Mouse (Mus musculus) ZHBTc4 (cell line): ENCODE measurements around the gene Gm49388.

Source experiments
- DNase-seq: peaks from one replicate; pipeline ENCODE4 v3.0.0-alpha.2; 2011; ENCODE audit warnings: low read depth, low spot score

Gm49388 gene

GRCm38 (mm10) chr7:127785308-127785707 is at the start of gene Gm49388:
Gene Gm49388, plus strand, starts transcription at chr7:127785608.
- DNase-seq: no peak

GRCm38 (mm10) chr7:127744366-127745045 is 40.9 kb upstream of the Gm49388 start, which contains the start of gene Fbxl19:
Gene Fbxl19, plus strand, starts transcription at chr7:127744543.
- peak; percentile 84 for DNase-seq

- peak; percentile 98 for DNase-seq
These were observed 40.2 kb upstream of the Gm49388 start for GRCm38 (mm10) chr7:127745251-127745651.

GRCm38 (mm10) chr7:127745652-127746493 is 39.5 kb upstream of the Gm49388 start:
- peak; percentile 98 for DNase-seq

- DNase-seq: peak; percentile 94
These were observed 38.6 kb upstream of the Gm49388 start for GRCm38 (mm10) chr7:127746494-127747491.

GRCm38 (mm10) chr7:127747559-127748234 is 37.7 kb upstream of the Gm49388 start:
- peak; percentile 53 for DNase-seq

- DNase-seq: no peak
These were observed 37.2 kb upstream of the Gm49388 start for GRCm38 (mm10) chr7:127748235-127748560.

- DNase-seq: peak; percentile 95
These were observed 35.0 kb upstream of the Gm49388 start for GRCm38 (mm10) chr7:127750131-127751127.

- no peak for DNase-seq
These were observed 33.8 kb upstream of the Gm49388 start for GRCm38 (mm10) chr7:127751619-127752018.

- DNase-seq: no peak
These were observed 33.3 kb upstream of the Gm49388 start for GRCm38 (mm10) chr7:127752069-127752468.

GRCm38 (mm10) chr7:127753158-127753557 is 32.2 kb upstream of the Gm49388 start:
- peak; percentile 65 for DNase-seq

- DNase-seq: peak; percentile 39
These were observed 31.7 kb upstream of the Gm49388 start for GRCm38 (mm10) chr7:127753741-127754140.

GRCm38 (mm10) chr7:127759716-127760115 is 25.7 kb upstream of the Gm49388 start:
- DNase-seq: no peak

GRCm38 (mm10) chr7:127760478-127760877 is 24.9 kb upstream of the Gm49388 start:
- DNase-seq: no peak

GRCm38 (mm10) chr7:127761026-127761425 is 24.4 kb upstream of the Gm49388 start:
- peak; percentile 86 for DNase-seq

- no peak for DNase-seq
These were observed 21.8 kb upstream of the Gm49388 start for GRCm38 (mm10) chr7:127763642-127764041.

GRCm38 (mm10) chr7:127765756-127766155 is 19.7 kb upstream of the Gm49388 start:
- no peak for DNase-seq

GRCm38 (mm10) chr7:127766851-127767609 is 18.4 kb upstream of the Gm49388 start:
- peak; percentile 51 for DNase-seq
